Mouse (Mus musculus): Measurements from ENCODE around the gene Ect2.

Ect2 gene

DNA sequence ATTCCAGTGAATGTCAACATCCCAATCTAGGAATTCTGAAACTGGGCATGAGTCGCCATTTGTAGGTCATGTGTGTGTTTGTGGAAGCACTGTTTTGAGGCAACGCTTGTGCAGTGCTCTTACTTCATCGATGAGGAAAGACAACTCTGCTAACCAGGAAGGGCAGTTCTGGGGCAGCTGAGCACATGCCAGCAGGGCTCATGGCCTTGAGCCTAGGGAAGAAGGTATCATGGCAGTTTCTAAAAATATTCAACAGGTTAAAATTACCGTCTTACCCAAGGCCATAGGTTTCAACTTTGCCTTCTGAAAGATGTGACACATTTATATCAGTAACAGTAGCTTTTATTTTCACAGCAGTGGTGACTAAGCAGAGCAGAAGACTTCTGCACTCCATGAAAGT, 82.0 kb downstream of the Ect2 start:
- DNase-seq (ENCODE audit: low spot score in 2 of 2): no peak

DNA sequence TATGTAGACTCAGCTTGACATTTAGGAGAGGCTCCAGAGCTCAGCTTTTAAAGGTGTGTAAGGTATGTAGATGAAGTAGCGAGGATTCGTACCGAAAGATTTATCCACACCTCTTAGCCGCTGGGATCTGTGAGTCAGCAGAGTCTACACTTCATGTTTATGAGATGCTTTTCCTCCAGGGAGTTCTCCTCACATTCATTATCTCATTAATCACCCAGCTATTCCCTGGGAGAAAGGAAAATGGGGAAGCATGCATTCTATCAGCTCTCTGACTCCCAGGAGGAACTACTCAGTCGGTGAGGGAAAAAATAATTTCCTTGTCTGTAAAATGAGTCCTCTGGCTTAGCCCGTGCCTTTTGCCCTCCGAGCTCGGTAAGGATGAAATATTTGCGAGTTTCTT, 83.3 kb downstream of the Ect2 start:
- no peak for DNase-seq (ENCODE audit: low spot score in 2 of 2)

DNA sequence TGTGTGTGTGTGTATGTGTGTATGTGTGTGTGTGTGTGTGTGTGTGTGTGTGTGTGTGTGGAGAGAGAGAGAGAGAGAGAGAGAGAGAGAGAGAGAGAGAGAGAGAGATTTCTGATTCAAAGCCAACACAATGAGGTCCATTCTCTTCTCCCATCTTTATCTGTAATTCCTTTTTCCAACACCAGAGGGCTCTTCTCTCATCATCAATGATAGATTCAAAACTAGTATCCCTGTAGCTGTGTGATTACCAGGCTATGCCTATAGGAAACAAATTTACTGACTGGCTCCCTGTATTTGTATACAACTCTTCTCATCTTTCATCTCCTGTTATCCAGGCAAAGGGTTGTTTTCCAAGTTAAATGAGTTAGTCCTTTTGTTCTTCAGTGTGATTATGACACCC, 86.5 kb downstream of the Ect2 start:
- DNase-seq (ENCODE audit: low spot score in 2 of 2): no peak

DNA sequence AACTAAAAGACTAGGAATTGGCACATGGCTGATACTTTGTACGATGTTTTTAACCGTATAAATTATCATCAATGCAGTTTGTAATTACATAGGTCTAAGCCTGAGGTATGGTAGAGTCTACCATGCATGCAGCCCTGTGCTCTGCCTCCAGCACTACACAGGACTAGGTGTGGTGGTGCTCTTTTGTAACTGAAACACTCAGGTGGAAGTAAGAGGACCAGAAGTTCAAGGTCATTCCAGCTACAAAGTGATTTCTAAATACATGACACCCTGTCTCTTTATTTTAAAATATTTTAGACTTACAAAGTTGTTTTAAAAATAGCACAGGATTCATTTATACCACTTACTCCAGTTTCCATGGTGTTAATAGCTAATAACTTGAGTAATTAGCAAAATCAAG, 88.8 kb downstream of the Ect2 start:
- DNase-seq (ENCODE audit: low spot score in 2 of 2): no peak

DNA sequence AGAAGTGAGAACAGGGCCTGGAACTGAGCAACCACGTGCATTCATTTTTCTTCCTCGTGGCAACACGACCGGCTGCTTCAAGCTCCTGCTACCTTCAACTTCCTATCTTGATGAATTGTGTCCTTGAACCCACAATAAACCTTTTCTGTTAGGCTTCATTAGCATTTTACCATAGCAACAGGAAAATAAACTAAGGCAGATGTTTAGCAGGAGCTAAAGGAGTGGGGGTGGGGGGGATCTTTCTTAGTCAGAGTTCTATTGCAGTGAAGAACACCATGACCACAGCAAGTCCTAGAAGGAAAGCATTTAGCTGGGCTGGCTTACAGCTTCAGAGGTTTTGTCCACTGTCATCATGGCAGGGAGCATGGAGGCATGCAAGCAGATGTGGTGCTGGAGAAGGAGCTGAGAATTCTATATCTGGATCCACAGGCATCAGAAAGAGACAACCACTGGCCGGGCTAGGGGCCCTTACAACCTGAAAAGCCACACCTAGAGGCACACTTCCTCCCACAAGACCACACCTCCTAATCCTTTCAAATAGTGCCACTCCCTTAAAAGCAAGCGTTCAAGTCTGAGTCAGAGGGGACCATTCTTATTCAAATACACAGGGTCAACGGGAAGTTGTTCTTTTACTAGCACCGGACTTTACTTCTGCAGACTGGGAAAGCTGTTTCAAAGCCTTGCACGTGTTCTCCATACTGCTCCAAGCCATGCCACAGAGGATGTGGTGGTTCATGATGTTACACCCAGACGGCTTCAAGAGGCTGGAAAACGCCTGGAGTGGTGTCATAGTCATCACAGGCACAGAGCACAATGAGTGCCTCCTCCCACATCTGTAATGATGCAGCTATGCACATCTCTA, 90.0 kb downstream of the Ect2 start:
- no peak for DNase-seq (ENCODE audit: low spot score in 2 of 2)

DNA sequence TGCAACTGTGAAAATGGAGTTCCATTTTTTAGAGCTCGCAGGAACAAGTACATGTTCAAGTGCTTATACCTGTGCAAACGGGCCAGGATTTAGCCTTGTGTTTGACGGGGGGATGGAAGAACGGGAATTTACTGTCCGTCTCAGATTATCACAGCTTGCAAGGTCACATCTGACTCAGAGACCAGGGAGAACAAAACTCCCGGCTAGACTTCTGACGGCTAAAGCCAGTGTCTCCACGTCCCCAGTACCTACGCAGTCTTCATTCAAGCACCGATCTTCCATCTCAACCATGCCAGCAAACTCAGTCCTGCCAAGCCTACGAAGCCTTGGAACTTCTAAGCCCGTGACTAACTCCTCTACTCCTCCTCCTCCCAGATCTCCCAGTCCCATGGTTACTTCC, 93.2 kb downstream of the Ect2 start:
- no peak for DNase-seq (ENCODE audit: low spot score in 2 of 2)

DNA sequence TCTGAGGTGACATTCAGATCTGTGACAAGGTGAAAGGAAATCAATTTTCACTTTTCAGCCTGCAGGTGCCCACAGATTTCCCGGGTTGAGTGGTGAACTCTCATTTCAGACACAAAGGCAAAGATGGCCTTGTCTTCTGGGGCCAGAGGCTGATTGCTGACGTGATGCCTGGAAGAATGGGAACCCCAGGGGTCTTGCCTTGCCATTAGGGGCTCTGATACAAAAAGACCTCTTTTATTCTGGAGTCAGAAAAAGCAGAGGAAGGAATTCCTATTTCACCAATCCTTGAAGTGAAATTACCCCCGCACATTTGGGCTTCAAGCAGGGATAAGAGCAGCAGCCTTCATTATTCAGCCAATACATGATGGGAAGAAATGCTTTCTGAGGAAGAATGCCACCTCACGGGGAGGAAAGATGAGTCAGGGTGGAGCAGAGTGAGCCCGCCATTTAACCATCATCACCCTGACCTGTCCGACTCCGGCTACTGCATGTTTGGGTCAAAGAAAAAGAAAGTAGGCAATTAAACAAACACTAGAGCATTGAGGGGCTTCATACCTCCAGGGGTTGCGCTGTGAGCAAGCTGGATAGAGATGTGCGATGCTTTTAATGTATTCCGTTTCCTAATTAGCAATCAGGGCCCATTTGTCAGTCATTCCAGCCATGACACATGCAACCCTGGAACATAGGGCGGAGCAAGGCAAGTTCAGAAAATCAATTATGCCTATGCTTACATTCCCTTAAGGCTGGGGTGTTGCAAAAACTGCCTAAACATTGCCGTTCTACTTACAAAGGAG, 94.0 kb downstream of the Ect2 start:
- DNase-seq (ENCODE audit: low spot score in 2 of 2): no peak

DNA sequence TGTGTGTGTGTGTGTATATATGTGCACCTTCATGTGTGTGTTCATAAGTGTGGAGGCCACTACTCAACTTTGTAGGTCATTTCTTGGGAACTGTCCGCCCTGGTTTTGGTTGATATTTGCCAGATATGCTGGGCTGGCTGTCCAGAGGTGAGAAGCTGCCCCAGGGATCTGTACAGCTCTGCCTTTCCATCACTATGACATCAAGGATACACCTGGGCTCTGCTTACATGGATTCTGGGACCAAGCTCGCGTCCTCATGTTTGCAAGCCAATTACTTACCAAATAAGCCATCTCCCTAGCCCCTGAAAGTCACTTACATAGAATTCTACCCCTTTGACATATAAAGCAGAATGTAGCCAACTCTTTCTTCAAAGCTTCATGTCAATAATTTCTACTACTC, 98.2 kb downstream of the Ect2 start:
- no peak for DNase-seq (ENCODE audit: low spot score in 2 of 2)

DNA sequence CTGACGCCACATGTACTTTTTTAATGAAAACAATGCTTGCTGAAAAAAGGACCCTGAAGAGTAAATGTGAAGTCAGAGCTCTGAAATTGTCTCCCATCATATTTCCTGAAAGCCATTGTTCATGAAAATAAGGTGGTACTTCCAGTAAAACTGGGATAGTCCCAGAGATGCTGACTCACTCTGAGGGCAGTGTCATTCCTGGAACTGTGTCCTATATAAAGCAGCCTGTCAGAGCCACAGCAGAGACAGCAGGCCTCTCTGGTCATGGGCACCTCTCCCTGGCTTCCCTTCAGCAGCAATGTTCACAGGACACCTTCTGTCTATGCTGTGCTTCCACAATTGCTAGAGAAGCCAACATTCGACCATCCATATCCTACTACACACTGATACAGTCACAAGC, 98.9 kb downstream of the Ect2 start:
- DNase-seq (ENCODE audit: low spot score in 2 of 2): no peak

Measured in urinary bladder, postnatal 36 days (tissue).